12 mouse cellular contexts compared by ENCODE assay signal in the genomic region with DNA sequence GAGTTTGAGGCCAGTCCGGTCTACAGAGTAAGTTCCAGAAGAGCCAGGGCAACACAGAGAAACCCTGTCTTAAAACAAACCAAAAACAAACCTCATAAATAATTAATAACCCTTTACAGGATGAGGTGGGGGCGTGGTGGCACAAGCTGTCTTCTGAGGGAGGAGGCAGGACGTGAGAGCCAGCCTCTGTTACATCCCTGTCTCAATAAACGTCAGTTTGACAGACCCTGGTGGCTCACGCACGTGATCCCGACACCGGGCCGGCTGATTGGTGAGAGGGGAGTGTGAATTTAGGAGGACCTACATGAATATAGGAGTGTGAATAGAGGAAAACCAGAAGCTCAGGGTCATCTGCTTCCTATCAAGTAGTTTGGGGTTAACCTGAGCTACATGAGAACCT. TPM values are rescaled to one million over a fixed set of nuclear protein-coding genes. Genes with fewer than 3 reads are reported as not detected.
DNase-seq lines count a peak whose midpoint lies in the region; ATAC-seq and TF ChIP-seq lines count a peak whose summit lies in the region.
"Had no signal": no experiment of that assay in that cellular context is flagged by ENCODE, and none has a peak within 500 bp of the region (broad histone marks: within the 10 kb centered on the region; RNA-seq: fewer than 3 reads in every experiment).

No protein-coding gene starts in this region.

- H3K36me3 ChIP-seq in kidney, embryonic 15.5 days, result no peaks in the 10 kb centered on the region
- H3K36me3 ChIP-seq in G1E (replicated peaks), result no peaks in the 10 kb centered on the region
- H3K36me3 ChIP-seq in limb, embryonic 15.5 days, result 0 out of 2 replicates have a peak, but pooled peaks cover 6% of the 10 kb centered on the region

- H3K4me3 ChIP-seq in kidney, embryonic 15.5 days (replicated peaks), result no peak overlapping the region
- no peak overlapping the region for H3K4me3 ChIP-seq in G1E (ENCODE audit: low read depth, low read length)
- H3K4me3 ChIP-seq in limb, embryonic 15.5 days, result no peak overlapping the region

- 52% methylated on average over 9 of the region's 9 CpGs for WGBS in kidney, embryonic 15.5 days
- 42% methylated on average over 9 of the region's 9 CpGs for WGBS in limb, embryonic 15.5 days

- H3K4me1 ChIP-seq in kidney, embryonic 15.5 days, result peaks cover 66% of the 10 kb centered on the region
- H3K4me1 ChIP-seq in G1E (ENCODE audit: insufficient read depth, low read depth, low read length), result peaks cover 28% of the 10 kb centered on the region
- H3K4me1 ChIP-seq in limb, embryonic 15.5 days, result peaks cover 59% of the 10 kb centered on the region

- DNase-seq in kidney, postnatal 36 days, result no peak
- DNase-seq in A20 (ENCODE audit: low read depth, low spot score) (peak; percentile 75), G1E (ENCODE audit: low spot score) (peak; percentile 27)
- DNase-seq in T-cell, adult 2 months (ENCODE audit: low spot score), result no peak
- DNase-seq in testis, postnatal 10 days (ENCODE audit: low spot score), result no peak
- DNase-seq: kidney, adult 8-10 months; right cerebral cortex, adult 18-20 months; thymus, adult 2 months had no signal

- ATAC-seq in kidney, embryonic 15.5 days (replicated peaks; ENCODE audit: low FRiP score), result no peak
- ATAC-seq in G1E (ENCODE audit: extremely low read depth, insufficient number of reproducible peaks, low FRiP score, poor library complexity, severe bottlenecking), result peak; percentile 65
- no peak for ATAC-seq in limb, embryonic 15.5 days (ENCODE audit: insufficient number of reproducible peaks, low FRiP score, low TSS enrichment, low read depth)

- 0 out of 2 replicates have a peak overlapping the region, but pooled peaks have one; percentile 48 for H3K27ac ChIP-seq in kidney, embryonic 15.5 days
- 0 out of 2 replicates have a peak overlapping the region, but pooled peaks have one; percentile 8 for H3K27ac ChIP-seq in limb, embryonic 15.5 days

- H3K9ac ChIP-seq in kidney, embryonic 15.5 days, result peak overlapping the region; percentile 15; the same call in 1 of the 2 replicates
- H3K9ac ChIP-seq in limb, embryonic 15.5 days, result no peak overlapping the region

- no peaks in the 10 kb centered on the region for H3K27me3 ChIP-seq in kidney, embryonic 15.5 days
- H3K27me3 ChIP-seq in G1E (ENCODE audit: insufficient read depth, low read length), result peaks cover 28% of the 10 kb centered on the region
- no peaks in the 10 kb centered on the region for H3K27me3 ChIP-seq in limb, embryonic 15.5 days

- peak overlapping the region; percentile 6; the same call in 1 of the 2 replicates for H3K4me2 ChIP-seq in kidney, embryonic 15.5 days
- 0 out of 2 replicates have a peak overlapping the region, but pooled peaks have one; percentile 12 for H3K4me2 ChIP-seq in limb, embryonic 15.5 days

- TF ChIP-seq CTCF in G1E (IDR thresholded peaks at IDR 0.05; ENCODE audit: low read depth, low read length), result no peak

- no peaks in the 10 kb centered on the region for H3K9me3 ChIP-seq in kidney, embryonic 15.5 days (replicated peaks)
- peaks cover 7% of the 10 kb centered on the region for H3K9me3 ChIP-seq in G1E (replicated peaks)
- H3K9me3 ChIP-seq in limb, embryonic 15.5 days, result no peaks in the 10 kb centered on the region

RNA-seq across cellular contexts. Expression of a gene that starts 3.9 kb away (rescaled TPM):
- 21.9 and 22.4 TPM in 2 replicates for polyA plus RNA-seq in kidney, embryonic 15.5 days (2015; fragmentation: Nextera tagmentation; extraction: Ambion mirVana)
- total RNA-seq in G1E (2014; fragmentation: Nextera tagmentation), result not detected in 2 replicates
- total RNA-seq in G1E (2017), result 0.16 and 0.17 TPM in 2 replicates
- 0.34 and 0.36 TPM in 2 replicates for polyA plus RNA-seq in G1E (2012)
- 28.3 and 36.3 TPM in 2 replicates for polyA plus RNA-seq in limb, embryonic 15.5 days (2015; fragmentation: Nextera tagmentation; extraction: Ambion mirVana)

RNA-seq across cellular contexts. Expression of a gene that starts 55.7 kb away (rescaled TPM):
- polyA plus RNA-seq in kidney, embryonic 15.5 days (2015; fragmentation: Nextera tagmentation; extraction: Ambion mirVana), result 0.45 TPM in 1 of 2 replicates, not detected in the other
- total RNA-seq in G1E (2014; fragmentation: Nextera tagmentation), result not detected in 2 replicates
- not detected in 2 replicates for total RNA-seq in G1E (2017)
- polyA plus RNA-seq in G1E (2012), result not detected in 2 replicates
- polyA plus RNA-seq in limb, embryonic 15.5 days (2015; fragmentation: Nextera tagmentation; extraction: Ambion mirVana), result 0.31 TPM in 1 of 2 replicates, not detected in the other
- total RNA-seq: adrenal gland, adult 18-20 months; left cerebral cortex, postnatal 14 days had no signal

Comparison
In these comparisons a context has a peak if more than half of its experiments do, and no peak if none do; other contexts are left out.
1. DNase-seq: peak in A20 (single experiment) and G1E (single experiment); none in kidney, postnatal 36 days (0 of 2), T-cell, adult 2 months (single experiment) and testis, postnatal 10 days (single experiment).
2. RNA of a gene that starts 3.9 kb away (polyA plus RNA-seq): 28.3 to 36.3 TPM in limb, embryonic 15.5 days and 21.9 to 22.4 TPM in kidney, embryonic 15.5 days; 0.34 to 0.36 TPM in G1E; every median in the first group is over 10 times any median in the second.